Mouse (Mus musculus) heart, adult 2 months (tissue): Measurements from ENCODE around the gene Nfu1. TPM values are rescaled to one million over a fixed set of nuclear protein-coding genes. Genes with fewer than 3 reads are reported as not detected.

Experiments used
- DNase-seq, 2 experiments: peaks; one replicate each; pipeline ENCODE4 v3.0.0; 2021
- H3K27ac ChIP-seq: fragments of 200-600 bp; 2 replicates; pipeline ENCODE4 v1.8.1; 2022
- H3K27me3 ChIP-seq: fragments of 200-500 bp; 2 replicates; pipeline ENCODE4 v1.6.1; 2012; ENCODE audit warnings: mild to moderate bottlenecking, low read length, inconsistent platforms, mixed read lengths; ENCODE audit not compliant: control insufficient read depth, insufficient read depth
- H3K36me3 ChIP-seq: fragments of 200-500 bp; 2 replicates; pipeline ENCODE4 v1.6.1; 2012; ENCODE audit warnings: low read length, inconsistent platforms; ENCODE audit not compliant: control insufficient read depth, insufficient read depth
- H3K4me1 ChIP-seq: fragments of 200-500 bp; 2 replicates; pipeline ENCODE4 v1.6.1; 2011; ENCODE audit warnings: low read length; ENCODE audit not compliant: control insufficient read depth, insufficient read depth
- H3K4me3 ChIP-seq: fragments of 200-600 bp; 2 replicates; pipeline ENCODE4 v1.8.1; 2022
- H3K79me2 ChIP-seq: fragments of 200-500 bp; replicated peaks from 2 replicates; pipeline ENCODE4 v1.6.1; 2012; ENCODE audit warnings: mild to moderate bottlenecking, inconsistent platforms, low read length, moderate library complexity, mixed read lengths; ENCODE audit not compliant: control insufficient read depth, insufficient read depth
- H3K9ac ChIP-seq: fragments of 200-500 bp; 2 replicates; pipeline ENCODE4 v1.6.1; 2012; ENCODE audit warnings: low read depth, mild to moderate bottlenecking, control low read depth, inconsistent platforms, low read length, mixed read lengths
- CTCF ChIP-seq: fragments of 200-600 bp; IDR thresholded peaks from 2 replicates; pipeline ENCODE4 v1.8.1; 2022; ENCODE audit warnings: antibody characterized with exemption, mild to moderate bottlenecking, moderate library complexity
- EP300 ChIP-seq: fragments of 200-500 bp; IDR thresholded peaks from 2 replicates; pipeline ENCODE4 v1.6.1; 2011; ENCODE audit warnings: low read depth, low read length, control low read depth; ENCODE audit not compliant: insufficient read depth
- POLR2A ChIP-seq: fragments of 200-500 bp; IDR thresholded peaks from 2 replicates; pipeline ENCODE4 v1.6.1; 2011; ENCODE audit warnings: mild to moderate bottlenecking, low read depth, low read length, control low read depth; ENCODE audit not compliant: insufficient read depth
- WGBS: fragments of 180-500 bp; shearing (Covaris S2); methylation state at CpG from one replicate; pipeline ENCODE4 v1.1.7; 2018; 5-methylcytosine and 5-hydroxymethylcytosine counted together
- intact Hi-C: fragments of 180-260 bp; cut with DNase I; formaldehyde crosslinking; loops from one replicate; pipeline ENCODE4 v1.15.1; 2025
- polyA plus RNA-seq: library from polyadenylated mRNA; depleted of rRNA; stranded (reverse); fragments of >200 nt; gene quantifications from 2 replicates; pipeline ENCODE4 v1.2.3, GENCODE M21; 2012; rRNA removed
- total RNA-seq, 2 experiments: library from RNA; stranded (reverse); gene quantifications; 2 replicates each; pipeline ENCODE4 v1.2.3; 2021

Nfu1 gene
- total and polyA plus RNA-seq, 3 experiments = 67.6 to 213 (median 72.3) TPM

GRCm38 (mm10) chr6:87070641-87071040 lies 61.6 kb downstream of the Nfu1 start:
- Histone ChIP-seq H3K27me3 (no peaks in the 10 kb centered on the region), H3K4me3 (no peak overlapping the region), H3K36me3 (peaks cover 6% of the 10 kb centered on the region; the same call in 1 of the 2 replicates), H3K27ac (no peak overlapping the region), H3K9ac (no peak overlapping the region), H3K79me2 (no peaks in the 10 kb centered on the region), H3K4me1 (peaks cover 1% of the 10 kb centered on the region; the same call in 1 of the 2 replicates)
- DNase-seq = no peak
- TF ChIP-seq EP300 = no peak
- no peak for TF ChIP-seq CTCF
- TF ChIP-seq POLR2A = no peak
- WGBS = 90% methylated on average over 4 of the region's 4 CpGs
- intact Hi-C loops = no loop called here

- Histone ChIP-seq H3K4me3 (no peak overlapping the region), H3K27me3 (no peaks in the 10 kb centered on the region), H3K27ac (no peak overlapping the region), H3K36me3 (peaks cover 6% of the 10 kb centered on the region; the same call in 1 of the 2 replicates), H3K9ac (no peak overlapping the region), H3K4me1 (peaks cover 1% of the 10 kb centered on the region; the same call in 1 of the 2 replicates), H3K79me2 (no peaks in the 10 kb centered on the region)
- 46% methylated on average over 4 of the region's 4 CpGs for WGBS
- no peak for TF ChIP-seq CTCF
- no peak for TF ChIP-seq POLR2A
- no peak for TF ChIP-seq EP300
- intact Hi-C loops = no loop called here
- DNase-seq = no peak
Observed at GRCm38 (mm10) chr6:87072759-87073158, 63.7 kb downstream of the Nfu1 start.

GRCm38 (mm10) chr6:87075092-87075685 lies 66.2 kb downstream of the Nfu1 start:
- H3K4me1 ChIP-seq = no peaks in the 10 kb centered on the region
- 81% methylated on average over 3 of the region's 3 CpGs for WGBS
- TF ChIP-seq POLR2A = no peak
- TF ChIP-seq CTCF = no peak
- no peak for TF ChIP-seq EP300
- H3K27ac ChIP-seq = no peak overlapping the region
- no peaks in the 10 kb centered on the region for H3K79me2 ChIP-seq
- H3K9ac ChIP-seq = no peak overlapping the region
- DNase-seq = no peak
- no peaks in the 10 kb centered on the region for H3K27me3 ChIP-seq
- intact Hi-C loops = no loop called here
- H3K36me3 ChIP-seq = no peaks in the 10 kb centered on the region; the same call in 1 of the 2 replicates
- no peak overlapping the region for H3K4me3 ChIP-seq

Other genes with a start within 250 kb of the Nfu1 start
- gene Anxa4, start 215.7 kb upstream of the Nfu1 start, total RNA-seq = 10 to 100 TPM; 33.1 to 33.3 TPM
- 18.1 and 23.4 TPM in 2 replicates for gene Anxa4, start 215.7 kb upstream of the Nfu1 start, polyA plus RNA-seq
- 10 to 100 TPM; 81.6 to 85.5 TPM for gene Aak1, start 159.7 kb upstream of the Nfu1 start, total RNA-seq
- 20.5 and 31.2 TPM in 2 replicates for gene Aak1, start 159.7 kb upstream of the Nfu1 start, polyA plus RNA-seq
- 10 to 100 TPM; 16.1 to 17.5 TPM for gene Gfpt1, start 33.6 kb downstream of the Nfu1 start, total RNA-seq
- gene Gfpt1, start 33.6 kb downstream of the Nfu1 start, polyA plus RNA-seq = 6.1 and 13.0 TPM in 2 replicates
- gene D6Ertd527e, start 95.5 kb downstream of the Nfu1 start, total RNA-seq = not detected
- gene D6Ertd527e, start 95.5 kb downstream of the Nfu1 start, polyA plus RNA-seq = 0.04 TPM in 1 of 2 replicates, not detected in the other